In the genomic region with DNA sequence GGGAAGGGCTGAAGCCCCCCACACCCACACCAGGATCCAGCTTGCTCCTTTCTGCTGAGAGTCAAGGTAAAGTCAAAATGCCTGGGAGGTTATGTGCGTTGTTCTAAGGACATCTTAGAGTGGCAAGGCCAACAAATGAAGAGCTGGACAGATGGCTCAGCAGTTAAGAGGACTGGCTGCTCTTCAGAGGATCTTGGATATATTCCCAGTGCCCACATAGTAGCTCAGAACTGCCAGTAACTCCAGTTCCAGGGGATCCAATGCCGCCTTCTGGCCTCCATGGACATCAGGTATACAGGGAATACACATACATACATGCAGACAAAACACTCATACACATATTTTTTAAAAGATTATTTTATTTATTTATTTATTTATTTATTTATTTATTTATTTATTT, we compare ENCODE assay signal across 18 mouse cellular contexts. TPM values are rescaled to one million over a fixed set of nuclear protein-coding genes. Genes with fewer than 3 reads are reported as not detected.
DNase-seq lines count a peak whose midpoint lies in the region; TF ChIP-seq lines count a peak whose summit lies in the region.
"Had no signal": no experiment of that assay in that cellular context is flagged by ENCODE, and none has a peak within 500 bp of the region (broad histone marks: within the 10 kb centered on the region; RNA-seq: fewer than 3 reads in every experiment).

No protein-coding gene starts in this region.

- H3K36me3 ChIP-seq in spleen, adult 2 months (ENCODE audit: control insufficient read depth, insufficient read depth, low read length) = no peaks in the 10 kb centered on the region
- H3K36me3 ChIP-seq: embryonic facial prominence, embryonic 13.5 days; embryonic facial prominence, embryonic 15.5 days; forebrain, embryonic 10.5 days; forebrain, embryonic 12.5 days had no signal

- H3K27ac ChIP-seq in spleen, adult 2 months (ENCODE audit: insufficient read depth, low read length) = peak overlapping the region; percentile 33
- H3K27ac ChIP-seq: embryonic facial prominence, embryonic 13.5 days; embryonic facial prominence, embryonic 15.5 days; forebrain, embryonic 10.5 days; forebrain, embryonic 12.5 days had no signal

- peak; percentile 30 for DNase-seq in cerebellum, adult 9-11 months
- no peak for DNase-seq in cerebellum, adult 11 months
- peak; percentile 44 to 55 for DNase-seq in cerebellum, postnatal 14 days
- no peak for DNase-seq in cerebellum, postnatal 4 days (ENCODE audit: low spot score in 2 of 2)
- no peak for DNase-seq in spleen, adult 2 months (ENCODE audit: low read depth in 1 of 2, low spot score in 2 of 2)
- DNase-seq in spleen, adult 18-20 months = no peak
- peak; percentile 59 for DNase-seq in skeletal muscle tissue, adult 2 months (ENCODE audit: low read depth, low spot score)
- DNase-seq in embryo, embryonic 10.5 days (ENCODE audit: low spot score) = no peak
- DNase-seq: adrenal gland, adult 2 months; adrenal gland, postnatal 10 days; adrenal gland, postnatal 25 days; cerebellum, postnatal 36 days; embryo, embryonic 11 days had no signal

- H3K4me3 ChIP-seq in spleen, adult 2 months (ENCODE audit: extremely low read depth, insufficient read depth, insufficient read length) = no peak overlapping the region
- H3K4me3 ChIP-seq: embryonic facial prominence, embryonic 13.5 days; embryonic facial prominence, embryonic 15.5 days; erythroblast, embryonic 14.5 days; forebrain, embryonic 10.5 days; forebrain, embryonic 12.5 days had no signal

- no peak for TF ChIP-seq POLR2A in spleen, adult 2 months (IDR thresholded peaks at IDR 0.05; ENCODE audit: low read depth, low read length)

- H3K4me1 ChIP-seq in spleen, adult 2 months (ENCODE audit: control insufficient read depth, insufficient read depth, insufficient read length) = peaks cover 5% of the 10 kb centered on the region; the same call in 1 of the 2 replicates

- H3K27me3 ChIP-seq in spleen, adult 2 months (ENCODE audit: control insufficient read depth, insufficient read depth, low read length) = no peaks in the 10 kb centered on the region
- H3K27me3 ChIP-seq: embryonic facial prominence, embryonic 13.5 days; embryonic facial prominence, embryonic 15.5 days had no signal

- no peak for TF ChIP-seq CTCF in spleen, adult 2 months (IDR thresholded peaks at IDR 0.05; ENCODE audit: extremely low read depth, insufficient read depth, insufficient read length, insufficient replicate concordance)

- WGBS in spleen, adult 2 months = 91% methylated on average over 2 of the region's 2 CpGs

RNA-seq across cellular contexts. Expression of gene Ddr1, which starts 29.0 kb away (rescaled TPM):
- 27.0 and 38.7 TPM in 2 replicates for polyA plus RNA-seq in spleen, adult 2 months (2012; rRNA removed)
- polyA plus RNA-seq: erythroblast, embryonic 14.5 days had no signal

RNA-seq across cellular contexts. Expression of gene Gtf2h4, which starts 59.9 kb away (rescaled TPM):
- polyA plus RNA-seq in spleen, adult 2 months (2012; rRNA removed) = 21.7 and 23.5 TPM in 2 replicates

Comparison
In these comparisons a context has a peak if more than half of its experiments do, and no peak if none do; other contexts are left out.
1. DNase-seq: peak in cerebellum, adult 9-11 months (single experiment), cerebellum, postnatal 14 days (2 of 2) and skeletal muscle tissue, adult 2 months (single experiment); none in cerebellum, adult 11 months (single experiment), cerebellum, postnatal 4 days (0 of 2), spleen, adult 2 months (0 of 2), spleen, adult 18-20 months (0 of 2) and embryo, embryonic 10.5 days (single experiment).